Mouse (Mus musculus): Measurements from ENCODE around the gene Dxo. TPM values are rescaled to one million over a fixed set of nuclear protein-coding genes. Genes with fewer than 3 reads are reported as not detected.
A peak's percentile ranks its signal among the peaks of the same experiment; 100 is the strongest.
"Not testable (repeated sequence)": the region's sequence is repeated elsewhere in the genome, so short reads cannot be mapped to it uniquely, and the experiment has no call there.

Dxo gene
- polyA plus RNA-seq, 1 experiment from 2014 or later, result 70.2 TPM

DNA sequence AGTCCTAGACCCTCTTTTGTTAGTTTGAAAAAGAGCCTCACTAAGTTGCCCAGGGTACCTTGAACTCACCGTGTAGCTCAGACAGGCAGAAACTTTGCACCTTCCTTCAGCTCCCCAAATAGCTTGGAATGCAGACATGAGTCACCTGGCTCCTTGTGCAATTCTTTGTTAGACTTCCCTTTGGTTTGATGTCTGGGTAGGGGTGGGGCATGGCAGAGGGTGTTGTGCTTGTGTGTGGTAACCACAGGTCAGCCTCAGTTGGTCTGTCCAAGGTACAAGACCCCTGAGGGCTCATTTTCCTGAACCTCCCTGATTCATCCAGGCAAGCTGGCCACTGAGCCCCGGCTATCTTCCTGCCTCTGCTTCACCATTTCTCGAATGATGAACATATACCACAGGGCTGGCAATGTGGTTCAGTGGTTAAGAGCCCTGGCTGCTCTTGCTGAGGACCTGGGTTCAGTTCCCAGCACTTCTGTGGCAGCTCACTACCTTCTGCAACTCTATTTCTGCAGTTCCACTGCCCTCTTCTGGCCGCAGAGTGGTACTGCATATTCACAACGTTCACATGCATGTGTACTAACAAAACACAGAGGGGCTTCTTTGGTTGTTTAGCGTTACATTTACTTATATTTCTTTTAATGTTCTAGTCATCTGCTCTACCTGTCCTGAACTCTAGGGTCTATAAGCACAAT, 31.8 kb upstream of the Dxo start:
- WGBS, result 77% methylated on average over 6 of the region's 6 CpGs
- Histone ChIP-seq H3K27ac (no peak overlapping the region), H3K27me3 (no peaks in the 10 kb centered on the region), H3K4me3 (no peak overlapping the region), H3K4me1 (no peaks in the 10 kb centered on the region), H3K9ac (no peak overlapping the region), H3K9me3 (replicated peaks) (peaks cover 8% of the 10 kb centered on the region; the same call in 1 of the 2 replicates), H3K4me2 (replicated peaks) (no peak overlapping the region), H3K36me3 (no peaks in the 10 kb centered on the region)
- ATAC-seq (ENCODE audit: low FRiP score), result no peak

GRCm38 (mm10) chr17:34807176-34807575, 29.6 kb upstream of the Dxo start:
- Histone ChIP-seq H3K27ac (no peak overlapping the region), H3K9ac (no peak overlapping the region), H3K9me3 (replicated peaks) (peaks cover 8% of the 10 kb centered on the region; the same call in 1 of the 2 replicates), H3K27me3 (no peaks in the 10 kb centered on the region), H3K36me3 (no peaks in the 10 kb centered on the region), H3K4me2 (replicated peaks) (no peak overlapping the region), H3K4me3 (no peak overlapping the region), H3K4me1 (no peaks in the 10 kb centered on the region)
- WGBS, result 72% methylated on average over 3 of the region's 3 CpGs
- no peak for ATAC-seq (ENCODE audit: low FRiP score)

DNA sequence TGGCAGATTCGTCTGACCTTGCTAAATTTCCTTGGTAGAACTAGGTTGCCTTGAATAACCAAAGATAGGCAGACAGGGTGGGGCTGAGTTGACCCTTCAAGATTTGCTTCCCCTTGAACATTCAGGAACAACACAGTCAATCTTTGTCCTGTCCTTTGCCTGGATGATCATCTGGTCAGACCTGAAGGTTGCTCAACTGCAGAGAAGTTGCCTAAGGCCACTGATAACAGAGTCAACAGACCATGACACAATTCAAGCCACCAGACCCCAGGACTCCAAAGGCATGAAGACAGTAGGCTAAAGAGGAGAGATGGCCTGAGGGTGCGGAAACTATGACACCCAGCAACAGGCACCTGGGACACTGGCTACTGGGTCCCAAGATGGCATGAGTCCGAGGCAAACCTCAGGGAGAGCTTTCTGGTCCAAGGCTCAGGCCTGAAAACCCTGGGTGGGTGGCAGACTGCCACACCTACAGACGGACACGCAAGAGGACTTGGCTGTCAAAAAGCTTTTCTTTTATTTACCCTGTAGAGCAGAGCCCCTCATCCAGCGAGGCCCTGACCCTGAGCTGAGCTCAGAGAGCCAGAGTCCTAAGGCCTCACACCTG, 28.1 kb upstream of the Dxo start:
- Histone ChIP-seq H3K27ac (no peak overlapping the region), H3K9ac (no peak overlapping the region), H3K4me1 (no peaks in the 10 kb centered on the region), H3K4me3 (no peak overlapping the region), H3K9me3 (replicated peaks) (peaks cover 8% of the 10 kb centered on the region; the same call in 1 of the 2 replicates), H3K36me3 (no peaks in the 10 kb centered on the region), H3K4me2 (replicated peaks) (no peak overlapping the region), H3K27me3 (no peaks in the 10 kb centered on the region)
- 85% methylated on average over 6 of the region's 6 CpGs for WGBS
- ATAC-seq (ENCODE audit: low FRiP score), result no peak

DNA sequence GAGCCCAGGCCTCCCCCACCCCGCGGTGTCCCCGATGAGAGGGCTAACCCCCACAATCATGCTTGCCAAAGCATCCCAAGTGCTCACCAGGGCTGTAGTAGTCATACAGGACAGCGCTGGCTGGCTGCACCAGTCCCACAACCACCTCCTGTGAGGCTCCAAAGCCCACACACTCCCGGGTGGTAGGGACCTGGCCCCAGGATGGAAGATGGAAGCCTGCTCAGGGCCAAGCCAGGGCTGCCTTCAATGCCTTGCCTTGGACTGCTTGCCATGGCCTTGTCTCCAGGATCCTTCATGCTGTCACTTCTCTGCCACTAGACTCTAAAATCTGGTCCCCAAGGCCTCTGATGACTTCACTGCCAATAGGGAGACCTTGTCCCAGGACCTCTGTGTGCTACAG, 26.4 kb upstream of the Dxo start:
- not testable (repeated sequence) for ATAC-seq (ENCODE audit: low FRiP score); H3K9ac ChIP-seq; H3K4me2 ChIP-seq (replicated peaks); H3K4me3 ChIP-seq; H3K27me3 ChIP-seq; H3K4me1 ChIP-seq; H3K27ac ChIP-seq; H3K36me3 ChIP-seq; H3K9me3 ChIP-seq (replicated peaks)
- WGBS, result 82% methylated on average over 5 of the region's 5 CpGs

- not testable (repeated sequence) for H3K9ac ChIP-seq
- WGBS, result 79% methylated on average over 8 of the region's 8 CpGs
These were observed 26.0 kb upstream of the Dxo start for GRCm38 (mm10) chr17:34810811-34811210.

DNA sequence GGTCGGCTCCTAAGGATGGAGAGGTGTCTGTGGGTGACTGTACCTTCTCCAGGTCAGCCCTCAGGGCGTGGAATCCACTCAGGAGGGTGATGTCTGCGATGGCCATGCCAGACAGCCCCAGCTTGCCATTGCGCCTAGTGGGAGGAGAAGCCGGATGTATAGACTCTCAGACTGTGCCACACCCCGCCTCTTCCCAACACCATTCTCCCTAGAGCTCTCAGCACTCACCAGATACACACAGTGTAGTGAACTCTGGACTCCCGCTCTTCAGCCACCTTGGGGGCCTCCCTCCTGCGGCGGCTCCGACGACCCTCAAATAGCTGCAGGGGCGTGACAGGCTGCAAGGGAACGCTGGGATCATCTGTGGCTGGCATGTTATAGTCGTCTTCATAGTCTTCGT, 25.5 kb upstream of the Dxo start:
- Histone ChIP-seq H3K4me1 (no peaks in the 10 kb centered on the region), H3K36me3 (no peaks in the 10 kb centered on the region), H3K27me3 (no peaks in the 10 kb centered on the region), H3K9me3 (replicated peaks) (no peaks in the 10 kb centered on the region), H3K4me2 (replicated peaks) (no peak overlapping the region), H3K9ac (0 out of 2 replicates have a peak overlapping the region, but pooled peaks have one; percentile 27), H3K27ac (no peak overlapping the region), H3K4me3 (no peak overlapping the region)
- ATAC-seq (ENCODE audit: low FRiP score), result no peak
- 71% methylated on average over 15 of the region's 15 CpGs for WGBS

More at GRCm38 (mm10) chr17:34810811-34811210, 26.0 kb upstream of the Dxo start:
- H3K36me3 ChIP-seq; H3K4me2 ChIP-seq (replicated peaks); H3K4me1 ChIP-seq; H3K4me3 ChIP-seq; H3K27me3 ChIP-seq; H3K27ac ChIP-seq; ATAC-seq (ENCODE audit: low FRiP score); H3K9me3 ChIP-seq (replicated peaks): not testable (repeated sequence)

GRCm38 (mm10) chr17:34813747-34814146, 23.1 kb upstream of the Dxo start:
- not testable (repeated sequence) for H3K36me3 ChIP-seq; H3K9me3 ChIP-seq (replicated peaks); ATAC-seq (ENCODE audit: low FRiP score); H3K4me2 ChIP-seq (replicated peaks); H3K27me3 ChIP-seq; H3K27ac ChIP-seq; H3K9ac ChIP-seq; H3K4me3 ChIP-seq; H3K4me1 ChIP-seq
- WGBS, result 63% methylated on average over 12 of the region's 12 CpGs

GRCm38 (mm10) chr17:34814818-34815370, 21.9 kb upstream of the Dxo start:
- Histone ChIP-seq H3K27ac (no peak overlapping the region), H3K9me3 (replicated peaks) (no peaks in the 10 kb centered on the region), H3K36me3 (no peaks in the 10 kb centered on the region), H3K9ac (no peak overlapping the region), H3K27me3 (no peaks in the 10 kb centered on the region), H3K4me1 (no peaks in the 10 kb centered on the region), H3K4me2 (replicated peaks) (no peak overlapping the region), H3K4me3 (no peak overlapping the region)
- ATAC-seq (ENCODE audit: low FRiP score), result no peak
- WGBS, result 83% methylated on average over 7 of the region's 7 CpGs

GRCm38 (mm10) chr17:34830776-34831175, 6.0 kb upstream of the Dxo start:
- peaks cover 70% of the 10 kb centered on the region for H3K36me3 ChIP-seq
- ATAC-seq (ENCODE audit: low FRiP score); H3K4me2 ChIP-seq (replicated peaks); H3K27me3 ChIP-seq; H3K4me3 ChIP-seq; H3K9ac ChIP-seq; H3K27ac ChIP-seq; H3K9me3 ChIP-seq (replicated peaks); H3K4me1 ChIP-seq: not testable (repeated sequence)
- 96% methylated on average over 1 of the region's 1 CpGs for WGBS

DNA sequence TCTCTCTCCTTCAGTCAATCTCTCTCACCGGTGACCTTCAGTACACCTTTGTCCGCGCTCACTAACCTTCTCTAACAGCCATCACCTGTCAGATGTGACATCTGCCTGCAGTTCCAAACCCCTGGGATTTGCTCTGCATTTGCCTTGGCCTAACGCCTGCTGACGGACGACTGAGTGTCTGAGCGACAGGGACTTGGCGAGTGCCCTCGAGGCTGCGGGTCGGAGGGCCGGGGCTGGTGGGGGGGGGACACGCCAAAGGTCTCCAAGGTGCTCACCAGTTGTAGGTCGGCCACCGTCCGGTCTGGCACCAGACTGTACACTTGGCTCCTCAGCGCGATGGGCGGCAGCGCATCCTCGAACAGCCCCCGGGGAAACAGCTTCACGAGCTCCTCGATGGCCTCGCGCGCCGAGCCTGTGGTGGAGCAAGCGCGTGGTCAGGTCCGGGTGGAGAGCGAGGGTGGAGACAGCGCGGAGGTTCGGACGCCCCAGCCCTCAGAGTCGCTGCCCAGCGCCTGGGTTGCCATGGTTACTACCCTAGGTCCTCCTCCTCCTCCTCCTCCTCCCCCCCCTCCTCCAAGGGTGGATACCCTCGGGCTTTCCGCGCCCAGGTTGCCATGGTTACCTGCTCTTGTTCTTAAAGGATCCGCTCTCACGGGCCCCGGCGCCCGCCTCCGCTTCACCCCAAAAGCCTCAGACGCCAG, 514 bp upstream of the Dxo start:
- Histone ChIP-seq H3K36me3 (peaks cover 46% of the 10 kb centered on the region), H3K4me1 (peaks cover 27% of the 10 kb centered on the region), H3K4me2 (replicated peaks) (peak overlapping the region; percentile 89), H3K9ac (peak overlapping the region; percentile 77), H3K4me3 (peak overlapping the region; percentile 72), H3K27me3 (no peaks in the 10 kb centered on the region), H3K27ac (peak overlapping the region; percentile 80), H3K9me3 (replicated peaks) (no peaks in the 10 kb centered on the region)
- peak; percentile 83 for ATAC-seq (ENCODE audit: low FRiP score)
- 4% methylated on average over 47 of the region's 48 CpGs for WGBS

GRCm38 (mm10) chr17:34837464-34838324, 875 bp downstream of the Dxo start:
- peak overlapping the region; percentile 80 for H3K9ac ChIP-seq
- H3K27ac ChIP-seq, result peak overlapping the region; percentile 61; the same call in 1 of the 2 replicates
- peaks cover 53% of the 10 kb centered on the region for H3K36me3 ChIP-seq
- ATAC-seq (ENCODE audit: low FRiP score), result peak; percentile 33
- no peaks in the 10 kb centered on the region for H3K27me3 ChIP-seq
- 43% methylated on average over 43 of the region's 43 CpGs for WGBS
- no peaks in the 10 kb centered on the region for H3K9me3 ChIP-seq (replicated peaks)
- H3K4me2 ChIP-seq (replicated peaks), result peak overlapping the region; percentile 96
- peaks cover 27% of the 10 kb centered on the region for H3K4me1 ChIP-seq
- H3K4me3 ChIP-seq, result peak overlapping the region; percentile 72

Data from hindbrain, embryonic 12.5 days (tissue).